Mouse (Mus musculus) cerebellum, adult 18-20 months (tissue): Measurements from ENCODE around the gene Macrod2.

ENCODE experiments used
- DNase-seq, 2 experiments: peaks; one replicate each; pipeline ENCODE4 v3.0.0; 2021

Gene Macrod2

GRCm38 (mm10) chr2:142058751-142059090 lies 1663.6 kb downstream of the Macrod2 start:
- no peak for DNase-seq

GRCm38 (mm10) chr2:142108947-142109346 lies 1713.8 kb downstream of the Macrod2 start:
- DNase-seq, result no peak

- no peak for DNase-seq
Measured at GRCm38 (mm10) chr2:142116623-142117022, 1721.5 kb downstream of the Macrod2 start.

- no peak for DNase-seq
Measured at GRCm38 (mm10) chr2:142128109-142128508, 1733.0 kb downstream of the Macrod2 start.

GRCm38 (mm10) chr2:142129166-142129565 lies 1734.1 kb downstream of the Macrod2 start:
- no peak for DNase-seq

- DNase-seq, result no peak
Measured at GRCm38 (mm10) chr2:142149310-142149709, 1754.2 kb downstream of the Macrod2 start.

GRCm38 (mm10) chr2:142163506-142164275 lies 1768.6 kb downstream of the Macrod2 start:
- no peak for DNase-seq

- DNase-seq, result no peak
Measured at GRCm38 (mm10) chr2:142169649-142170048, 1774.5 kb downstream of the Macrod2 start.

- no peak for DNase-seq
Measured at GRCm38 (mm10) chr2:142172706-142173105, 1777.6 kb downstream of the Macrod2 start.

GRCm38 (mm10) chr2:142174039-142174438 lies 1778.9 kb downstream of the Macrod2 start:
- DNase-seq, result peak; percentile 22 to 33

- no peak for DNase-seq
Measured at GRCm38 (mm10) chr2:142186922-142187321, 1791.8 kb downstream of the Macrod2 start.

GRCm38 (mm10) chr2:142187428-142187827 lies 1792.3 kb downstream of the Macrod2 start:
- no peak for DNase-seq

- DNase-seq, result no peak
Measured at GRCm38 (mm10) chr2:142217371-142217770, 1822.3 kb downstream of the Macrod2 start.

- no peak for DNase-seq
Measured at GRCm38 (mm10) chr2:142222137-142222921, 1827.2 kb downstream of the Macrod2 start.

- DNase-seq, result no peak
Measured at GRCm38 (mm10) chr2:142222926-142223325, 1827.8 kb downstream of the Macrod2 start.

- DNase-seq, result no peak
Measured at GRCm38 (mm10) chr2:142230985-142231549, 1836.0 kb downstream of the Macrod2 start.

- no peak for DNase-seq
Measured at GRCm38 (mm10) chr2:142232828-142233227, 1837.7 kb downstream of the Macrod2 start.

GRCm38 (mm10) chr2:142243483-142243882 lies 1848.4 kb downstream of the Macrod2 start:
- no peak for DNase-seq

GRCm38 (mm10) chr2:142250383-142250782 lies 1855.3 kb downstream of the Macrod2 start:
- no peak for DNase-seq

GRCm38 (mm10) chr2:142251518-142251917 lies 1856.4 kb downstream of the Macrod2 start:
- no peak for DNase-seq

GRCm38 (mm10) chr2:142253913-142254312 lies 1858.8 kb downstream of the Macrod2 start:
- DNase-seq, result peak; percentile 82 to 88

GRCm38 (mm10) chr2:142254566-142254965 lies 1859.5 kb downstream of the Macrod2 start:
- peak; percentile 36 to 38 for DNase-seq

GRCm38 (mm10) chr2:142257501-142257900 lies 1862.4 kb downstream of the Macrod2 start:
- no peak for DNase-seq

- no peak for DNase-seq
Measured at GRCm38 (mm10) chr2:142261046-142261445, 1865.9 kb downstream of the Macrod2 start.
